Mouse (Mus musculus): Measurements from ENCODE around the gene Wsb2. TPM values are rescaled to one million over a fixed set of nuclear protein-coding genes. Genes with fewer than 3 reads are reported as not detected.

Gene Wsb2
- 38.1 and 45.0 TPM in 2 replicates for polyA plus RNA-seq (2015; fragmentation: Nextera tagmentation; extraction: Ambion mirVana)

DNA sequence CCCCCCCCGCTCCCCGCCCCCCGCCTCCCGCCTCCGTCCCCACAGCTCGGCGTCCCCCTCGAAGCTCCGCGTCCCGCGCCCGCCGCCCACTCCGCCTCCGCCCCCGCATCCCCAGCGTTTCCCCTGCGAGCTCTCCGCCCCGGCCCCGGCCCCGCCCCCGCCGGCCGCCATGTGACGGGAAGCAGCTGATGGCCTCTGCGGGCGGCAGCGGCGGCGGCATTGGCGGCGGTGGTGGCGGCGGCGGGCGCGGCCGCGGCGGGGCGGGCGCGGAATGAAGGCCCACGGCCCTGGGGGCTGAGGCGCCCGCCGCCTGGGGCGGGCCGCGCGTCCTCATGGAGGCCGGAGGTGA is at the start of gene Wsb2:
Gene Wsb2, plus strand, starts transcription at position 176 of the 349 bp plus-strand sequence.
- Histone ChIP-seq H3K4me3 (ENCODE audit: low read length) (peak within 1 kb of the TSS; percentile 98), H3K4me1 (replicated peaks; ENCODE audit: control insufficient read depth, insufficient read depth, low read length) (peaks cover 45% of the 10 kb centered on the region)
- 0% methylated on average over 1 of the region's 54 CpGs for WGBS

GRCm38 (mm10) chr5:117307699-117308098 is 49.4 kb upstream of the Wsb2 start:
- no peak overlapping the region for H3K4me3 ChIP-seq (ENCODE audit: low read length)
- WGBS, result 22% methylated on average over 11 of the region's 11 CpGs
- H3K36me3 ChIP-seq (ENCODE audit: control insufficient read depth, insufficient read depth, low read length), result no peaks in the 10 kb centered on the region
- H3K9me3 ChIP-seq (ENCODE audit: control insufficient read depth, low read length), result no peaks in the 10 kb centered on the region
- no peak overlapping the region for H3K27ac ChIP-seq (ENCODE audit: low read length)
- H3K9ac ChIP-seq (ENCODE audit: low read length), result no peak overlapping the region
- peaks cover 2% of the 10 kb centered on the region; the same call in 1 of the 2 replicates for H3K4me1 ChIP-seq (replicated peaks; ENCODE audit: control insufficient read depth, insufficient read depth, low read length)
- H3K27me3 ChIP-seq (ENCODE audit: control insufficient read depth, insufficient read depth, low read depth, low read length), result no peaks in the 10 kb centered on the region
- peak; percentile 75 for ATAC-seq (ENCODE audit: low read depth)
- H3K4me2 ChIP-seq (ENCODE audit: low read depth, low read length), result 0 out of 2 replicates have a peak overlapping the region, but pooled peaks have one; percentile 1

More for the DNA sequence above, at the start of gene Wsb2:
- Histone ChIP-seq H3K9me3 (ENCODE audit: control insufficient read depth, low read length) (no peaks in the 10 kb centered on the region), H3K36me3 (ENCODE audit: control insufficient read depth, insufficient read depth, low read length) (no peaks in the 10 kb centered on the region), H3K27me3 (ENCODE audit: control insufficient read depth, insufficient read depth, low read depth, low read length) (no peaks in the 10 kb centered on the region), H3K27ac (ENCODE audit: low read length) (peak within 1 kb of the TSS; percentile 96), H3K4me2 (ENCODE audit: low read depth, low read length) (peak within 1 kb of the TSS; percentile 64), H3K9ac (ENCODE audit: low read length) (peak within 1 kb of the TSS; percentile 96)
- peak; percentile 85 for ATAC-seq (ENCODE audit: low read depth)

DNA sequence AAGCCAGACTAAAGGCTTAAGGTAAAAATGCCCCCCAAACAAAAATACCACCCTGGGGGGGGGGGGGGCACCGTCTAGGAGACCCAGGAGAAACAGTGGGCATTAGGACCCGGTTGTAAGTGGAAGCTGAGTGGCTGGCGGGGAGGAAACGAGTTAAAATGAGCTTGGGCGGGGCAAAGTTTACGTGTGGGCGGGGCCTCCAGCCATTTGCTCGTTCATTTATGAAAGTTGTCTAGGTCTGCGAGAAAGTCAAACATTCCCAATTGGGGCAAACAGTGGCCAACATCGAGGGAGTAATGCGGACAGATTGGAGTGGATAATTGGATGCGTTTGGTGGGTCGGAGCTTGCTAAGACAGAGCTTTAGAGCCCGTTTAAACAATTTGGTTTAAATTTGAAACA is 43.7 kb upstream of the Wsb2 start:
- H3K4me2 ChIP-seq (ENCODE audit: low read depth, low read length), result peak overlapping the region; percentile 48
- H3K9ac ChIP-seq (ENCODE audit: low read length), result peak overlapping the region; percentile 41
- no peaks in the 10 kb centered on the region for H3K27me3 ChIP-seq (ENCODE audit: control insufficient read depth, insufficient read depth, low read depth, low read length)
- peaks cover 6% of the 10 kb centered on the region for H3K4me1 ChIP-seq (replicated peaks; ENCODE audit: control insufficient read depth, insufficient read depth, low read length)
- no peaks in the 10 kb centered on the region for H3K36me3 ChIP-seq (ENCODE audit: control insufficient read depth, insufficient read depth, low read length)
- WGBS, result 3% methylated on average over 14 of the region's 14 CpGs
- peak overlapping the region; percentile 35 for H3K4me3 ChIP-seq (ENCODE audit: low read length)
- H3K27ac ChIP-seq (ENCODE audit: low read length), result peak overlapping the region; percentile 91
- no peaks in the 10 kb centered on the region for H3K9me3 ChIP-seq (ENCODE audit: control insufficient read depth, low read length)
- ATAC-seq (ENCODE audit: low read depth), result peak; percentile 50

DNA sequence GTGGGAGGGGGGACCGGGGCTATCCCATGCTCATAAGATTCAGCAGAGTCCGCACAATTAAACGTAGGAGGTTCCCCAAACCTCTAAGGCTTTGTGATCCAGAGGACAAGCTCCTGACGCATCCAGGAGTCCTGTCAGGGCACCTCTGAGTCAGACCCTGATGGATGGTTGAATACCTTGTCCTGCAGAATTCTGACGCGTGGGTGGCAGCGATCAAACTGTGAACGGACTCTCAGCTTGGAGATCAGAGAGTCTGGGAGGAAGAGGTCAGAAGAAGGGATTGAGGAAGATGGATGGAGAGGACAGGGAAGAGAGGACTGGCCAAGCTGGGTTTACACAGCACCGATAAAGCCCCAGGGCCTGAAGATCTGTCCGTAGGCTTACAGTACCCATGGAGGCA is 43.2 kb upstream of the Wsb2 start:
- H3K4me3 ChIP-seq (ENCODE audit: low read length), result peak overlapping the region; percentile 35
- peak overlapping the region; percentile 48 for H3K4me2 ChIP-seq (ENCODE audit: low read depth, low read length)
- H3K27me3 ChIP-seq (ENCODE audit: control insufficient read depth, insufficient read depth, low read depth, low read length), result no peaks in the 10 kb centered on the region
- peak overlapping the region; percentile 41 for H3K9ac ChIP-seq (ENCODE audit: low read length)
- peak overlapping the region; percentile 91 for H3K27ac ChIP-seq (ENCODE audit: low read length)
- H3K4me1 ChIP-seq (replicated peaks; ENCODE audit: control insufficient read depth, insufficient read depth, low read length), result peaks cover 8% of the 10 kb centered on the region
- no peaks in the 10 kb centered on the region for H3K36me3 ChIP-seq (ENCODE audit: control insufficient read depth, insufficient read depth, low read length)
- no peaks in the 10 kb centered on the region for H3K9me3 ChIP-seq (ENCODE audit: control insufficient read depth, low read length)
- ATAC-seq (ENCODE audit: low read depth), result peak; percentile 11; the same call in 1 of the 2 replicates
- WGBS, result 17% methylated on average over 10 of the region's 10 CpGs

GRCm38 (mm10) chr5:117314587-117315428 is 42.3 kb upstream of the Wsb2 start:
- Histone ChIP-seq H3K4me2 (ENCODE audit: low read depth, low read length) (peak overlapping the region; percentile 48; the same call in 1 of the 2 replicates), H3K27ac (ENCODE audit: low read length) (peak overlapping the region; percentile 91), H3K36me3 (ENCODE audit: control insufficient read depth, insufficient read depth, low read length) (no peaks in the 10 kb centered on the region), H3K9me3 (ENCODE audit: control insufficient read depth, low read length) (no peaks in the 10 kb centered on the region), H3K4me3 (ENCODE audit: low read length) (no peak overlapping the region), H3K27me3 (ENCODE audit: control insufficient read depth, insufficient read depth, low read depth, low read length) (no peaks in the 10 kb centered on the region), H3K9ac (ENCODE audit: low read length) (no peak overlapping the region), H3K4me1 (replicated peaks; ENCODE audit: control insufficient read depth, insufficient read depth, low read length) (peaks cover 8% of the 10 kb centered on the region)
- WGBS, result 24% methylated on average over 9 of the region's 9 CpGs
- ATAC-seq (ENCODE audit: low read depth), result peak; percentile 65

DNA sequence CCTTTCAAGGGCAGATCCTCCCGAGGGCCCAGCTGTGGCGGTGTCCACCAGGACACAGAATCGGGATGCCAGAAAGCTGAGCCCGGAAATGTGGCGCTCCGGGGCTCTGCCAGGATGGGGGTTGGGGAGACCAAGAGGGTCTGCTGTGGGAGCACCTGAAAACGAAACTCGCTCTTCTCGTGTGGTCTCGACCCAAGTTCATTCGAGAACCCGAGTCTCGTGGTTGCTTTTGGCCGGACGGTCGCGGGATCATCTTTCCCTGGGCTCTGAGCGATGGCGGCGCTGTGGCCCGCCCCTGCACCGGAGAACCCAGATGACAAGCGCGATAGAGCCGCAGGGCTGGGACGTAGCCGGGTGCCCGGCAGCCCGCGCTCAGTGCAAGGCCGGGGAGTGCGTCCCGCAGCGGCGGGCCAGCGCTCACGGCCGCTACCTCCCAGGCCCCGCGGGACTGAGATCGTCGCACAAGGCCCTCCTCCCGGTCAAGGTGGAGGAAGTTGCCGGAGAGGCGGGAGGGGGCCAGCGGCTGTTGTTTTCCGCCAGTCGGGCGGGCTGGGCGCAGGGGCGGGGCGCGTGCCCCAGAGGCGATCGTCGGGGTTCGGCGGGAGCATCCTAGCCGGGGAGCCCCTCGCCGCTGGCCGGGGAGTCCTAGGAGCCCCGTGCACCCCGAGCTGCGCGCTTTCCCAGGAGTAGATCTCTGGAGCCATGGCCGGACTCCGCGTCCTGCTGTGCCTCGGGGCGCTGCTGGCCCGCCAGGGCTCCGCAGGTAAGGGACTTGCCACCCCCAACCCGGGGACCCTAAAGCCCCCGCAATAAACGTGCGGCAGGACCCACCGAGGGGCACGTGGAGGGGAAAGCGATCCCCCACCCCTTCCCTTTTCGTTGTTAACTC is 38.1 kb upstream of the Wsb2 start, which contains the start of gene Vsig10:
Gene Vsig10, plus strand, starts transcription at position 343 of the 889 bp plus-strand sequence.
- peaks cover 16% of the 10 kb centered on the region for H3K4me1 ChIP-seq (replicated peaks; ENCODE audit: control insufficient read depth, insufficient read depth, low read length)
- H3K4me2 ChIP-seq (ENCODE audit: low read depth, low read length), result peak within 1 kb of the TSS; percentile 84
- H3K9me3 ChIP-seq (ENCODE audit: control insufficient read depth, low read length), result no peaks in the 10 kb centered on the region
- H3K36me3 ChIP-seq (ENCODE audit: control insufficient read depth, insufficient read depth, low read length), result no peaks in the 10 kb centered on the region
- H3K27me3 ChIP-seq (ENCODE audit: control insufficient read depth, insufficient read depth, low read depth, low read length), result no peaks in the 10 kb centered on the region
- peak within 1 kb of the TSS; percentile 90 for H3K27ac ChIP-seq (ENCODE audit: low read length)
- peak; percentile 79 for ATAC-seq (ENCODE audit: low read depth)
- under 1% methylated on average over 76 of the region's 81 CpGs for WGBS
- peak within 1 kb of the TSS; percentile 93 for H3K9ac ChIP-seq (ENCODE audit: low read length)
- H3K4me3 ChIP-seq (ENCODE audit: low read length), result peak within 1 kb of the TSS; percentile 81

GRCm38 (mm10) chr5:117323751-117324150 is 33.4 kb upstream of the Wsb2 start:
- 82% methylated on average over 9 of the region's 9 CpGs for WGBS

GRCm38 (mm10) chr5:117326408-117326807 is 30.7 kb upstream of the Wsb2 start:
- Histone ChIP-seq H3K27ac (ENCODE audit: low read length) (no peak overlapping the region), H3K9ac (ENCODE audit: low read length) (no peak overlapping the region), H3K4me1 (replicated peaks; ENCODE audit: control insufficient read depth, insufficient read depth, low read length) (0 out of 2 replicates have a peak, but pooled peaks cover 6% of the 10 kb centered on the region), H3K9me3 (ENCODE audit: control insufficient read depth, low read length) (no peaks in the 10 kb centered on the region), H3K36me3 (ENCODE audit: control insufficient read depth, insufficient read depth, low read length) (peaks cover 2% of the 10 kb centered on the region; the same call in 1 of the 2 replicates), H3K4me3 (ENCODE audit: low read length) (no peak overlapping the region), H3K27me3 (ENCODE audit: control insufficient read depth, insufficient read depth, low read depth, low read length) (no peaks in the 10 kb centered on the region), H3K4me2 (ENCODE audit: low read depth, low read length) (no peak overlapping the region)
- WGBS, result 58% methylated on average over 6 of the region's 6 CpGs
- ATAC-seq (ENCODE audit: low read depth), result no peak

More at GRCm38 (mm10) chr5:117323751-117324150, 33.4 kb upstream of the Wsb2 start:
- no peak overlapping the region for H3K9ac ChIP-seq (ENCODE audit: low read length)
- no peak overlapping the region for H3K4me2 ChIP-seq (ENCODE audit: low read depth, low read length)
- no peak for ATAC-seq (ENCODE audit: low read depth)
- H3K27me3 ChIP-seq (ENCODE audit: control insufficient read depth, insufficient read depth, low read depth, low read length), result no peaks in the 10 kb centered on the region
- peaks cover 8% of the 10 kb centered on the region for H3K4me1 ChIP-seq (replicated peaks; ENCODE audit: control insufficient read depth, insufficient read depth, low read length)
- no peak overlapping the region for H3K27ac ChIP-seq (ENCODE audit: low read length)
- H3K4me3 ChIP-seq (ENCODE audit: low read length), result no peak overlapping the region
- H3K9me3 ChIP-seq (ENCODE audit: control insufficient read depth, low read length), result no peaks in the 10 kb centered on the region
- peaks cover 2% of the 10 kb centered on the region; the same call in 1 of the 2 replicates for H3K36me3 ChIP-seq (ENCODE audit: control insufficient read depth, insufficient read depth, low read length)
